Mouse (Mus musculus): ENCODE data around the gene Acnat1. TPM values are rescaled to one million over a fixed set of nuclear protein-coding genes. Genes with fewer than 3 reads are reported as not detected.
A peak's percentile ranks its signal among the peaks of the same experiment; 100 is the strongest.
"Not testable (repeated sequence)": the region's sequence is repeated elsewhere in the genome, so short reads cannot be mapped to it uniquely, and the experiment has no call there.

Acnat1 gene
- not detected for polyA plus RNA-seq (2017; shearing (Covaris generic))

DNA sequence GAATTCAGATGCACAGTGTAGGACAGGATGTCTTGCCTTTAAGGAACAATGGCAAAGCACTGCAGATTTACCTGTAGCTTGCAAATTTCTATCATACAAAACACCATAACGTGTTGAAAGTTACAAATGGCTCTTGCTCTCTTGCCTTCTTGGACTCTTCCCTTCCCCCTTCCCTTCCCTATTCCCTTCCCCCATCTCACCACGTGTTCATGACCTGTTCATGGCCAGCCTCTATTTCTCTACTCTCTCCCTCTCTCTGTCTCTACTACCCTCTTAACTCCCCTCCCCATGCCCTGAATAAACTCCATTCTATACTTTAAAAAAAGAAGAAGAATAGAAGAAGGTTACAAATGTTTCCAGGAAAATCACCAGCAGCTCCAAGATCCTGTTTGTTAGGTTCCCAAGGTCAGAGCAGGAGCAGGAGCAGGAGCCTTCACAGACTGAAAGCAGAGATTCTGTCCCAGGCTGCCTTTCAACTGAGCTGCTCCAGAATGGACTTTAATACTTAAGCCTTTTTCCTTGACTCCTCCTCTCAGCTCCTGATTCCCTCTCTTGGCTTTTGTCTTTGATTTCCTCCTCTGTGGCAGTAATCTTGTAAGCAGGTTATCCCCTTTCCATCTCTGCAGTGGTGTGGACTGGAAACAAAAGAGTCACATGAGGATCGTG lies at the start of gene Acnat1:
TSS of gene Acnat1 (minus strand) at position 478 of the 666 bp plus-strand sequence.
- ATAC-seq: no peak

- no peak for ATAC-seq
Observed at GRCm38 (mm10) chr4:49522576-49522975, 48.9 kb upstream of the Acnat1 start.

DNA sequence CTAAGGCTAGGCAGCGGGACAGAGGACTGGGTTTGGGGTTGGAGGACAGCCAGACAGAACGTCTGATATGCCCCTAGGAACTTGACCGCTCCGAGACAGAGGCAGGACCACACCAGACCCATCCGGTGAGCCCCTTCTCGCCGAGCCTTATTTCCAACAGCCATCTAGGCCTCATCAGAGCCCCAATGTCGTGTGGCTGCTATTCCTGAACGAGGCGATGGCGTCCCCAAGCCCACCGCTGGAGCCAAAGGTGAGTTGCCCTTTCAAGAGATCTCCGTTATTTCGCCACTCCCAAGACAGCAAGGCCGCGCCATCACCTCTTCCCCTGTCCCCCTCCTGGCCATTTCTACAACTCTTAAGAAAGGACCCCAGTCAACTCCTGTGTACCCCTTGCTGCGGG lies 47.6 kb upstream of the Acnat1 start:
- ATAC-seq: no peak

- peak; percentile 100 for ATAC-seq
Observed at GRCm38 (mm10) chr4:49520572-49521340, 47.0 kb upstream of the Acnat1 start, which contains the start of the genes Mrpl50 and Zfp189. Gene Mrpl50 (minus strand): TSS chr4:49521093. Gene Zfp189 (plus strand): TSS chr4:49521176.

DNA sequence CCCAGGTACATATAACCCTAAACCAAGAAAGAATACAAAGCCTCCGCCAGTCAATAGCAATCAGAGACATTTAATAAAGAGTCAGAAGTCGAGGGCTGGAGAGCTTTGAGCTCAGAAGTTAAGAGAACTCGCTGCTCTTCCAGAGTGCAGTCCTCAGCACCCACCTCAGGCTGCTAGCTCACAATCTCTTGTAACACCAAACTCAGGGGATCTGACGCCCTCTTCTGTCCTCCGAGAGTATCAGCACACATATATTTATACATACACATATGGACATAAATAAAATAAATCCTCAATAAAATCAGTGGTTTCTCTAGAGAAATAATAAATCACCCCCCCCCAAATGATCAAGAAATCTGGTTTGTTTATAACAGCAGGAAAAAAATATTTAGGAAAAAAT lies 45.8 kb upstream of the Acnat1 start:
- ATAC-seq: no peak

DNA sequence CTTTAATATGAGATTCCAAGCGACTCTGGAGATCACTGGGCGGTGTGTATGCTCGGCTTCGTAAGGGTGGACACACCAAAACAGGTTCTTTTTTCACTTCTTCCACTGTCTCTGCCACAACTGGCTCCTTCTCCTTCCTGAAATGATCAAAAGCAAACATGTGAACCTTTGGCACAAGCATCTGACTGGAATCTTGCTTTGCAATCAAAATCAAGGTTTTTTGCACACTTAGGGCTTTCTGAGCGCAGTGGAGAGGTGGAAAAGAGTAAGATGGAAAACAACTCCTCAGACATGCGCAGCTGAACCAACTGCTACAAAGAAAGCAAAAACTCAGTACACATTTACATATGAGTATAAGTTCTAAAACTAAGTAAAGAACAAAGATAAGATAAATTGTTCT lies 40.7 kb upstream of the Acnat1 start:
- ATAC-seq: no peak

GRCm38 (mm10) chr4:49512636-49513035 lies 38.9 kb upstream of the Acnat1 start:
- no peak for ATAC-seq

- not testable (repeated sequence) for ATAC-seq
Observed at GRCm38 (mm10) chr4:49510236-49510835, 36.6 kb upstream of the Acnat1 start.

DNA sequence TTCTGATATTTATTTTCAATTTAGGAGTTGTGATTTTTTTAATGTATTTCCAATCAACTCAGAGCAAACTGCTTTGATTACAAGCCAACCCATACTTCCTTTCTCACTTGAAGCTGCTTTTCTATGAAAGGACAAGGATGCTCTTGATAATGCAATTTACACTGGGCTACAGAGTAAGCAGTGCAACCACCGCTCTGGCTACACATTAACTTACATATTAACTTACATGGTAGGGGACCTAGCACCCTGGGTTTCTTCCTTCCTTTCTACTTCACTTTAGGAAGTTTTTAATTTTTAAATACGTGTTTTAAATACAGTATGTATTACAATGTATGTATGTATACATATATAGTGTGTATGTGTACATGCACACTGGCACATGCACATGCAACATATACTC lies 35.5 kb upstream of the Acnat1 start:
- no peak for ATAC-seq

DNA sequence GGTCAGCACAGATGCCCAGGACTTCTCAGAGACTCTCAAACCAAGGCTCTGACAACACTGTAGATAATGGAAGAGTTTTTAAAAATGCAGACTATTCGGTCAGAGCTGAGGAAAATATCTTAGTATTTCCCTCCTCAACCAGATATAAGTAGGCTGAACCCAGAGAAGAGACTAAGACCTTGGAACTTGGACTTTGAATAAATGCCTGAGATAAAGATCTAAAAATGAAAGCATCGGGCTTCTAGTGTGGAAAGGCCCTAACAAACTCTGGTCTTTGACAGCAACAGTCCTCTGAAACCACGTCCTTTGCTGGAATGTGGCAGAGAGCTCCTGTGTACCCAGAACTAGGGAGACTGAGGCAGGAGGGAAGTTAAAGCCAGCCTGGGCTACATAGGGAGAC lies 32.7 kb upstream of the Acnat1 start, which contains the start of gene Baat:
TSS of gene Baat (minus strand) at position 172 of the 400 bp plus-strand sequence.
- ATAC-seq: no peak

DNA sequence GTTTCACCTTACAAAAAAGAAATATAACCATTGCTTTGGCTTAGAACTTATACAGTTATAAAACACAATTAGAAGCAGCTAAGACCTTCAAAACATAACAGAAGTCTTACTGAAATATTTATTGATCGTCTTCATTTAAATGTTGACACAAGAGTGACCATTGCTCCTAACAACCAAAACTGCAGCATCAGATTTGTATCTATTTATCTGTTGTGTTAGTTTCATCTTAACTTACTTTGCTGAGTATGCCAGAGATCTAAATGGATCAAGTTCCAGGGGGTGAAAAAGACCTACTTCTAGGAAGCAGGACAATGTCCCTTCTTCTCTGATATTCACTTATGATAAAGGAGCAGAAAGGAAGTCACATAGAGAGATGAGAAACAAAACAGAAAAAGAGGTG lies 29.9 kb upstream of the Acnat1 start:
- ATAC-seq: no peak

GRCm38 (mm10) chr4:49485934-49486650 lies 12.4 kb upstream of the Acnat1 start:
- ATAC-seq: not testable (repeated sequence)

- ATAC-seq: no peak
Observed at GRCm38 (mm10) chr4:49485442-49485841, 11.7 kb upstream of the Acnat1 start.

DNA sequence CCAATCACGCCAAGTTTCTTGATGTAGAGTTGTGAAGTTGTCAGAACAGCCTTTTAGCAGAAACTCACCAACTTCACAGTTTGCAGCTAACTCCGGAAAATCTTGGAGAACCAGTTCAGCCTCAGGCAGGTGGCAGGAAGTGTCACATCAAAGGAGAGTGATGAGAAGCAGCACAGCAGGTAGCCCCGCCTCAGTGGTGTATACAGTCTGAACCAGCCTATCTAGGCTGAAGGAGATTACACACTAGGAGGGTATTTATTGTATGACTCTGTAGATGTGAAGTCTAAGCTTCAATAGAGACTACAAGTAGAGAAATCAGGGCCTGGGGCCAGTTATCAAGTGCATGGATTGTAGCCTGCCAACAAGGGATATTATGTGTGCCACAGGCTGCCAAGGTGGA lies 7.2 kb upstream of the Acnat1 start:
- no peak for ATAC-seq

DNA sequence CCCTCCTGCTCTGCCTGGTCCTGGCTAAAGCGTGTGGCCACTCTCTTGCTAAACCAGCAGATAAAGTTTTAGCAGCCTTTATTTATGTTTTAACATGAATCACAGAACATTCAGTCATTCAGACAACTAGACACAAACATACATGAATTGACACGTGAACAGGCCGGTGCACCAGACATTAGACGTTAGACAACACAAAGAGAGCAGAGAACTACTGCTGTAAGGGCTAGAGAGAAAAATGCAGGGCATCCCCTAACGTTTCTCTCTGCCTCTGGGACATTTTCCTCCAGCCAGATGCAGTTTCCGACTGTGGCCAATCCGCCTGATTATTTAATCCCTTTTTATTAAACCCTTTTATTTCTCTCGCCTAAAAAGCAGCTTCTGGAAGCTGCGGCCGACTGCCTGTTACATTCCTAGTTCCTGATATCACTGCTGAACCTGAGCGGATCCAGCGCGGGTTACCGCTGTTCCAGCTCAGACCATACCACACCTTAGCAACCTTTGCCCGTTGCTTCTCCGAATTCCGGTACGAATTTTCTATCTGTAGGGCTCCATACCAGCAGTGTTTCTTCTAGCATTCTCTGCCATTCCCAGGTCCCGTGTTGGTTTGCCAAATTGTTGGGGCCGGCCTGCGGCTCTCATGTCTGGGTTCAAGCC lies 6.5 kb upstream of the Acnat1 start:
- no peak for ATAC-seq

- ATAC-seq: not testable (repeated sequence)
Observed at GRCm38 (mm10) chr4:49479035-49479434, 5.3 kb upstream of the Acnat1 start.

DNA sequence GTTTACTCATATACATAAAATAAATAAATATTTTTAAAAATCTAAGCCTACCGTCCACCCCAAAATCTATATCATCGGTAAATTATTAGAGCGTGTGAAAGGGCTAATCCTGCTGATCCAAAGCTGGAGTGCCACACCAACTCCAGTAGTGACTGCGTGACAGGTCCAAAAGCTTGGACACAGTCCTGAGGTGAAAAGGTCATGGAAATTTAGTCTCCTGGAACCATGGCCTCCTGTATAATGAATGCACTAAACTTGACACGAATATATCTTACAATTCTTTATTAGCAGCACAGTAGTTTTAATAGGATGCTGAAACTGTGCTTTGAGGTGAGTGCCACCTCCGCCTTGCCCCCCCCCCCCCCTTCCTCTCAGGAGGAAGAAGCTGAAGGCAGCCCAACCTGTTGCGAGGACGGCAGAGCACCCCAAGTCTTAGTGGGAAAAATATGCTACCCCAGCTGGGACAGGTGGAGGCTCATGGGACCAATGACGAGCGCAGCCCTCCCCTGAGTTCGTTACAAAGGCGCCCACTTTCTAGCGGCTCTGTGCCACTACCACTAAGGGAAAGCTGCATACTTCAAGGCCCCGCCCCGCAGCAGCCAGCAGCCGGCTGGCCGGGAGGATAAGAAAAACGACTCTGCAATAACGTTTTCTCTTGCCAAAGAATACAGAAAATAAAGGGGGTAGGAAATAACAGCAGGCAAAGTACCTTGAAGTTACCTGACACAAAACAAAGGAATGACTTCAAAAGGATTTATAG lies 4.6 kb upstream of the Acnat1 start:
- ATAC-seq: no peak

- no peak for ATAC-seq
Observed at GRCm38 (mm10) chr4:49474583-49474982, 871 bp upstream of the Acnat1 start.

DNA sequence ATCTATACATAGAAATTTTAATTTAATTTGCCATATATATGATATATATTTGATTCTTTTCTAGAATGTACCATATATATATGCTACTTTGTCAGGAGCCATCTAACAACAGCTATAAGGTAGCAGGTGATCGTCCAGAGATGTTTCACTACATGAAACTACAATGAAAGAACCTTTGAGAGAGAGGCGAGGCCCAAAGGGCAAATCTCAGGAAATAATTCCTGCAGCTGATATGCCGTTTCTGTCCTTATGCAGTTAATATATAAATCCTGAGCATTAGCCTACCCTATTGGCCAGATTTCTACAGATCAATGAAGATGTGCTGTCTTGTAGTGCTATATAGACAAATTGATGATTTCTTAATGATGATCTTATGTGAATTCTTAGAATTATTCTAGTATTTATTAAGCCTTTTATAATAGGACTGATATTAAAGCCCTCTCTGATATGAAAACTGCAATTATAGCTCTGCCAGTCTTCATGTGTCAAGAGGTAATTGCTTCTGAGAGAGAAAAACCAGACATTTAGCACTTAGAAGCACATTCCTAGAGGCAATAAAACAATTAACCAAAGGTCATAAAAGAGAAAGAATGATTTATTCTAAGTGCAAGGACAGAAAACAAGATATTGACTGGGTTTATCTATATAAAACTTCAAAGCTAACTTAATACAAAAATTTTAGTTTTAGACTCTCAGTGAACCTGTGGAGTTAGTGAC lies 4.1 kb downstream of the Acnat1 start:
- ATAC-seq: no peak

DNA sequence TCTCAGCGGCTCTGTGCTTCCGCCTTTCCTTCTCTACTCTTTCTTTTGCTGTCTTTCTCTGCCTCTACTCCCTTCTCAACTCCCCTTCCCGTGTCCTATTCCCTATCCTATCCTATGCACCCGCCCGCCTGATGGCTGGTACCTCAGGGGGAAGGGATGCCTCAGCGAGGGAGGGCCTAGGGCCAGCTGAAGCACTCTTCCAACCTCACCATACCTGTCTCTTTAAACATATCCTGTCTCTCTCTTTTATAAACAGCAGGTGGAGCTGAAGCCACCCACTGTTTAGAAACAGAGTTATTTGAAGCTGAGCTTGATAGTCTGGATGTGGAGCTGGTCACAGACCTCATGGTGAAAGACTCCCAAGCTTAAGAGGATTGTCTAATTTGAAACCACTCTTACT lies 6.4 kb downstream of the Acnat1 start:
- ATAC-seq: no peak

- no peak for ATAC-seq
Observed at GRCm38 (mm10) chr4:49456171-49456570, 17.5 kb downstream of the Acnat1 start.

Data from activated CD4-positive, CD25-positive, alpha-beta regulatory T cell, adult 4 months (primary cell).